Mouse (Mus musculus): ENCODE results near the gene Dkk3. TPM values are rescaled to one million over a fixed set of nuclear protein-coding genes. Genes with fewer than 3 reads are reported as not detected.
"Not testable (repeated sequence)": the region's sequence is repeated elsewhere in the genome, so short reads cannot be mapped to it uniquely, and the experiment has no call there.

Dkk3 gene
- total RNA-seq, 2 experiments from 2014 or later, result 12.3 to 14.7 TPM

DNA sequence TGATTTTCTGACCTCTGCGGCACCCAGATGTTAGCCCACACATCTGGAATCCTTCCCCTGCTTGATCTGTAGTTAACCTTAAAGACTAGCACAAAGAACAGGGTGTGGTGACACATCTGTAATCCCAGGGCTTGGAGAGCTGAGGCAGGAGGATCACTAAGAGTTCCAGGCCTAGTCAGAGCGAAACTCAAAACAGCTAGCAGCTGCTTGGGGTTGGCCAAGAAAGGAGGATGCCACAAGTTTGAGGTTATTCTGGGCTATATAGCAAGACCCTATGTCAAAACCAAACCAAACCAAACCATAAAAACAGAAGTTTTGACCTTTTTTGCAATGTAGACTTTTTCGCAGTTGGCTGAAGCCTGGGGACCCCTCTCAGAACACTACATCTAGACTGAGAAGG is 28.2 kb downstream of the Dkk3 start:
- no peak for DNase-seq

DNA sequence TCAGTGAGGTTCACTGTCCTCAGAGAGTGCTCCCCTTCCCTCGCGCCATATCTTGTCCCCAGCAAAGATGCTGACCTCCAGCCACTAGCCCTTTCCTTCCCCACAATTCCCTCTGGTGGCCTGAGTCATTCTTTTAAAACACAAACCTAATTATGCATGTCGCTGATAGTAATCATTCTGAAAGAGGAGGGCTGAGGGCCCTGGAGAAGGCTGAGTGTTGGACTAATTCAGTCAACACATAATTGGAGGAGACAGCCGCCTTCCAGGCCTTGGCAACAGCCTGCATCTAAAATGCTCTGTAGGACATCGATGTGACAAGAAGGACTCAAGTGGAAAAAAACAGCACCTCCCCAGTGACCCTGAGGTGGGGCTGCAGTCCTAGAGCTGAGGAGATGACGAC is 29.0 kb downstream of the Dkk3 start:
- DNase-seq, result no peak

DNA sequence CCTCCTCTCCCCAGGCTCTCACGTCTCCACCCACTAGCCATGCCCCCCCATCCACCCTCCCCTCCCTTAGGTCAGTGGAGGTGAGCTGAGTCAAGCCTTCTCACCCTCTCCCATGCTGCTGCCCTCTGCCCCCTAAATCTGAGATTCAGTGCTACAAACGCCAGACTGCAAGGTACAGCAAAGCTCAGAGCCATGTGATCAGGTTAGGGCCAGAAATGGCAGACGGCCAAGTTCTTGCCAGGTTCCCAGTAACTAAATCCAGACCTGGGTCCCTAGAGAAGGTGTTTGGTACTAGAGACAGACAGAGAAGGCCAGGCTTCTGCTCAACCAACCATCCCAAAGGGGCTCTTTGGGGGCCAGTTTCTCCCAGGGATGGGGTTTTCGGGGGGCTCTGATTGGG is 30.0 kb downstream of the Dkk3 start:
- peak; percentile 69 for DNase-seq

DNA sequence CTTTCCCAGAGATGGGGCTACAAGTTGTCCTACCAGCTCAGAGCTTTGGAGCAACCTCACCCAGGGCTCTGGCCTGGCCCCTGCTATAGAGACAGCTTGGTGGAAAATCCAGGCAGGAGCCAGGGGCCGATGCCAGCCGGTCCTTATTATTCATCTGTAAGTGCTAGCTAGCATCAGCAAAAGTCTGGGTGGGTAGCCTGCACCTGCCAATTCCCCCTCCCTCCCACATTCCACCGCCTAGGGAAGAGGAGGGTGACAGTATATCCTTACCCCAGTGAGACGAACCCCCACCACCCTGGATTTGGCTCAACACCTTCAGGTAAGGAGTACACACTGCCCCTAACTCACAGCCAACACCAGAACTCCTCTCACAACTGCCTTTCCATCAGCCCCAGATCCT is 30.9 kb downstream of the Dkk3 start:
- no peak for DNase-seq

DNA sequence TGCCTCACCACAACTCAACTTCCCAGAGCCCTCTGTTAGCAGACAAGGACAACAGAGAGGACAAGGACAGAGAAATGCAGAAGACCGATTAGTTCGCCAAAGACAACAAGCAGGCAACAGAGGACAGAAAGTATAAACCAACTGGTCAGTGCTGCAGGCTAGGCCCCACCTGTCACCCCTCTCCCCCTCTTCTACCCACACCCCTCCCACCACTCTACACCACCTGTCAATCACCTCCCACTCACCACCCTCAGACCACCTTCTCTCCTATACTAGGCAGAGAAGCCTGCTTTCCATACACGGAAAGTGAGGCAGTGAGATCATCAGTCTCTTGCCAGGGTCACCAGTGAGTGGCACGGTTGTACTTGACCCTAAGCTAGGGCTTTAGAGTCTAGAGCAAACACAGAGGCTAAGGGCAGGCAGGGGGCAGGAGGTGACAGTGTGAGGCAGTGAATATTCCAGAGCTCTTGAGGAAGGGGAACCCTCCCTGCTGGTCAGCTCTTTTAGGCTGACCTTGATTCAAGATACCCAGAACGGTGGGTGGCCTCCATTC is 31.7 kb downstream of the Dkk3 start:
- DNase-seq, result peak; percentile 35

DNA sequence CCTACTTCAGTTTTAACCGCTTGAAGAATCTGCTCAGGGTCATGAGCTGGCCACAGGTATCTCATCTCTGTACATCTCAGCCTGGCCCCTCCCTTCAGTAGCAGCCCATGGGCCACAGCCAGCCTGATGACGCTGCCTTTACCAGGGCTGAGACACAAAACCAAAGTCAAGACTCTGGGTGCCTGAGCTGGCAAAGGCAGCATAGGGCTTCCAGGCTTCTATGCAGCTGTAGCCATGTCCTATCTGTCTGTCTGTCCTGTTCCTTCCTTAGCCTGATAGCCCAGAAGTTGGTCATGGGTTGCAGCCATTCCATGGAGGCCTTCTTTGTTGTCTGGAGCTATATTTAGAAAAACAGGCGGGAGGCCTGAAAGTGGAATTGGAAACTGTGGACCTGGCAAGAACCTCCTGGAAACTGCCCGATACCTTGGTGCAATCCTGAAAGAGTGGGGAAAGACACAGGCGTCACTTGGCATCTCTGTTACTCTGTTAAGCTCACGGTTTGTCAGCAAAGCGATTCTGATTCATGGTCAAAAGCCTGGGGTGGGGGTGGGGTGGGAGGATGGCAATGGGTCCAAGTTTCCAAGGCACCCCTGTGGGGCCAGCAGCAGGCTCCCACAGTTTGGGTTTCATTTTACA is 33.1 kb downstream of the Dkk3 start:
- peak; percentile 38 for DNase-seq

DNA sequence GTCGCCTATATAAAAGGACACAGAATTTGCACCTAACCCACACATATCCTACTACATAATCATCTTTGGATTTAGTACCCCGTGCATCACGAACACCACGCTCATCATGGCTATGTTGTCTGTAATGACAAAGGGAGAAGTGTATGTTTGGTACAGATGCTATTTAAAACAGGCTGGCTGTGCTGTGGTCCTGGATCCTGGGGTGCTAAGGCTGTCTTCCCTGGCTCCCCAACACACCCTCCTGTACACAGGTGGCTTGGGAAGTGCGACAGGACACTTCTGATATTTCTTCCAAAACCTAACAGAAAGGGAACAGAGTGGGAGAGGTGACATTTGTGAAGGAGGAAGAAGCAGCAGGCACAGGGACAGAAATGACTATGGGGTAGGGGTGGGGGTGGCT is 35.2 kb downstream of the Dkk3 start:
- DNase-seq, result no peak

DNA sequence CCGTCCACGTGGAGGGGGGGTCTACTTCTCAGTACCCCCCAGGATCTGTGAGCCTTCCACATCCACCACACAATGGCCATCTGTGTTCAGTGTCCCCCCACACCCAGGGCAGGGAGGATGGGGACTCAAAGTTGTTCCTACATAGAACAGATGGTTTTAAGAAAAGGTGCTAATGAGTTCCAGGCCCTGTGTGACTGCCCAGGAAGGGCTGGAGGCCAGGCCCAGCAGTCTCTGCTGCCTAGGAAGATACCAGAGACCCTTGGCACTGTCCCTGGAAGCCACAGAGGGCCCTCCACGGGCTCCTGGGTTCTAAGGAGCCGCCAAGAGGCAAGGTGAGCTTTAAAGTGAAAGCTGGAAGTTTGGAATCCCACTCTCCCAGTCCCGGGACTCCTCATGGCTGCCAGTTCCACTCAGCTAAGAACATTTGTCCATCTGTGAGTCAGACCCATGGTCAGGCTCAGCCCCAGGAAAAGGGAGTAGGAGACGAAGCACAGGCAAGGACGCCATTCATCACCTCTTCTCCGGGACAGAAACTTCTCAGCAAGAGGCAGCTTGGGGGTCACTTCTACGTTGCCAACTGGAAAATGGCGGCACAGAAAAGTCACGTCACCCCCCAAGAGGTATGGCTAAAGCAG is 36.9 kb downstream of the Dkk3 start:
- DNase-seq, result no peak

DNA sequence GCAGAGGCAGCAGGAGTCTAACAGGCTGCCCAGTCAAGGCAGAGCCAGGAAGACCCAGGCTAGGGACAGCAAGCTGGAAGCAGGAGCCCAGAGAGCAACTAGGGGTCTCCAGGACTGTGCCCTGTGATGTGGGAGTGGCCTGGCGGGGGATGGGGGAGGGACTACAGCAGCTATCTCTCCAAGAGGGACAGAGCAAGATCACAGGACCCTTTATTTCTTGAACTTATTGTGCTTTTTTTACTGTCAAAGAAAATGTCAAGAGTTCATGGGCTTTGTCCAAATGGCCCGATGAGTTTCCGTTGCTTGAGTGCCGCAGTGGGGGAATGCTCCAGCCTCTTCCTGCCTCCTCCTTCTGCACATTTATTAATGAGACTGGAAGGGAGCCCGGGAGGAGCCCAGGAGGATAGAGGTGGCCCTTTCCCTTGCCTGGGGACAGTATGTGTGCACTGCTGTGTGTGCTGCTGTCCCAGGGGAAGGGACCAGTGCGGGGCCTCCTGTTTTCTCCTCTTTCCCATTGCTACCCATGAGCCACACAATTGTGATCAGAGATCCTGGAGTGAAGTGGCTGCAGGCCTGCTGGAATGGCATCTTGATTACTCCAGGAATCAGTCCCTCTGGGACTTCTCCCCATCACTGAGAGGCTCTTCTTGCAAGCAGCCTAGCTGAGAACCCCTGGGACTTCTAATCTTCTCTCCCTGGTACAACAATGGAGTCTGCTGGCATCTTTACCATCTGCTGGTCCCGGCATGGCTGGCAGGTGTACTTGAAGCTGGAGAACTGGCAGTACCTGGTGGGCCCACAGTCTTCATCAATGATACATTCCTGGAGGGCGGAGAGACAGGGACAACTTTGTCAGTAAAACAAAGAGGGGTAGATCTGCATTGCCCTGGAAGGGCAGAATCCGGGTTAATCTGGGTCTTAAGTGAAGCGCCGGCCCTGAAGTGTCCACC is 37.7 kb downstream of the Dkk3 start:
- peak; percentile 42 for DNase-seq

DNA sequence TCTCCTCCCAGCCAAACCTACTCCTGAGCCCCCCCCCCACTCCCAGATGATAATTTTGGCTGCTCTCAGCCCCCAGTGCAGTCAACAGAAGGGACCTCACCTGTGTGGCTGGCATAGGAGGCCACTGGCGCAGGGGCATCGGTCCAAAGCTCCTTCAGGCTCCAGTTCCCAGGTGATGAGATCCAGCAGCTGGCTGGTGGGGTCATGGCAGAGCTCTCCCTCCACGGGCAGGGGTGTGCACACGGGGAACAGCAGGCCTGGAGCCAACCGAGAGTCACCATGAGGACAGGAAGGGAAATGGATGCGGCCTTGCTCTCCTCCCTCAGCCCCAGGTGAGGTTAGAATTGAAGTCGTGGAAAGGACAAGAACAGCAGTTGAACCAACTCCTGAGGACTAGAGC is 39.6 kb downstream of the Dkk3 start:
- DNase-seq, result no peak

DNA sequence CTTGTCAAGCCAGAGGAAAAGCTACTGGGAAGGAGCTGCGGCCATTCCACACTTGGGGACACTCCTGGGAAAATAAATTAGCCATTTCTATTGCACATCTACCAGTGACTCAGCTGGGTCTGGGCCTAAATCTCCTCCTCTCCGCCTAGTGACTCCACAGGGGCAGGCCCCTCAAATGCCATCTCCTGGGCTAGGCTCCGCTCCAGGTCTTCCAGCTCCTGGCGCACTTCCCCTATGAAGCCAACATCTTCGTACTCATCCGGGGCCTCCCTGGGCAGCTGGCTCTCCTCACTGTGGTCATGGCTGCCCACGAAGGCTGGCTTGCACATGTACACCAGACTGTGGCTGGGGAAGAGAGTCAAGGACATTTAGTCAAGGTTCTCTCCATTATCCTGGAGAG is 40.8 kb downstream of the Dkk3 start:
- peak; percentile 29 for DNase-seq

DNA sequence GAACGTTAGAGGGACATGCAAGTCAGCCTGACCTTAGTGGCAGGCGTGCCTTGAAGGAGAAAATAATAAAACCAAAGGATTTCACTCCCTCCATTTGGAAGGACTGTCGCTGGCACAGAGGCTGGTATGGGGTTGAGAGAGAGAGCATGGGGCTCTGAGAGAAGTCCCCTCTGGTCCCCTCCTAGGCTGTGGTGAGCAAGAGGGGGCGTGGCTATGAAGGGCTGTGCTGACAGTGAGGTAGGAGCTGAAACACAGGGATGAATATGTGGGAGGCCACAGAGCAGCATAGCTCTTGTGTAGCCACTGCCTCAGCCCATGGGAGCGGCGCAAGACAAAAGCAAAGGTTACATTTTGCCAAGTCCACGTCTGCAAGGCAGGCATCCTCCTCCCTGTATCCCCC is 41.4 kb downstream of the Dkk3 start:
- DNase-seq, result no peak

DNA sequence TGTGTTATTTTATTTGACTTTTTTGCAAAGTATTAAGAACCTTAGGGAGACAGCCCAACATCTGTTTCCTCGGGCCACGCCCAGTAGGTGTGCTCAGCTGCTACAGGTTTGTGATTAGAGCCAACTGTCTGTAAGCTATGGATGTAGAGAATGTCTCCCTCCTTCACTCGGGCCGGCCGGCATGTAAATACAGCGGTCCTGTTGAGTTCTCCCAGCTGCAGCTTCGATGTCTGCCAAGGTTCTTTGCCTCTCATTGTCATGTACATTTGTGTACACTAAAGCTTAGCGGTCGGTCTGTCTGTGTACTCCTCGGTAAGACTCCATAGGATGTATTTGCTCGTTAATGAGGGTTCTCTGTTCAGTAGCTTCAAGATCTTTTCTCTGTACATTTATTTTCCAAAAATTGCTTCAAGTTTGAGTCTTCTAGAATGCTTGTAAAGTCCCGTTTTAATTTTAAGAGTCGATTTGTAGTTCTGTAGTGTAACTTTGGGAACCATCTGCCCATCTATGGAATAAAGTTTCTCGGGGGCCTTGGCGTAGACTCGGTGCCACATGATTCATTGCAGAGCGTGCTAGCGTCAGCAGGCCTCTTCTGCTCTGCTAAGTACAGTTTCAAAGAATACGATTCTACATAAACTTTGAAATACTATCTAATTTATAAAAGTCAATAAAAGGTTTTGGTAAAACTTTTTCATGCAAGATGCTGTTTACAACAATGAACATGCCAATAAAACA is 48.1 kb downstream of the Dkk3 start:
- no peak for DNase-seq

DNA sequence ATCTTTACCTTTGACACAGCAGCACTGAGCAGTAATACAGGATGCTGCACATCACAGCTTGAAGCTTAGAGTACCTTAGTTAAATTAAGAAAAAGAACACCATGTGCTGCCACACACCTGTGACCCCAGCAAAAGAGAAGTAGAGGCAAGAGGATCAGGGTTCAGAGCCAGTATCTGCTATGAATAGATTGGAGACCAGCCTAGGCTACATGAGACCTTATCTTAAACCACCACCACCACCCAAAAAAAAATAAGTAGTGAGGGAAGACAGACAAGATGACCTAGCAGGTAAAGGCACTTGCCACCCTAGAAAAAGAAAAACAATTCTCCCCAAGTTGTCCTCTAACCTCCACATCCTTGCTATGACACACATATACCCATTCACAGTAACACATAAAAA is 50.1 kb downstream of the Dkk3 start:
- no peak for DNase-seq

DNA sequence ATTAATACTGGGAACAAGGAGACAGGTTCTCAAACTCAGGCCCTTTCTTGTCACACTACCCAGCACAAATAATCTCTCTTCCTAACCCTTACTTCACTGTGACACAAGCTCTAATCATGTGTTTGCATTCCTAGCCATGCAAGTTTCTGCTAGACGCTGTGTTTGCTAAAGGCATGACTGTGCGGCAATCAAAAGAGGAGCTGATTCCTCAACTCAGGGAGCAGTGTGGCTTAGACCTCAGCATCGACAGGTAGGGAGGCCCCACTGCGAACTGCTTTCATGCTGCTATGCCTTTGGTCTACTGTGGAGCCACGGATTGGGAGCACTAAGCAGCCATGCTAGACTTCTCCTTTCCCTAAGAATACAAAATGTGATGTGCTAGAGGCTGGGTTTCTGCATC is 55.0 kb downstream of the Dkk3 start:
- DNase-seq, result no peak

DNA sequence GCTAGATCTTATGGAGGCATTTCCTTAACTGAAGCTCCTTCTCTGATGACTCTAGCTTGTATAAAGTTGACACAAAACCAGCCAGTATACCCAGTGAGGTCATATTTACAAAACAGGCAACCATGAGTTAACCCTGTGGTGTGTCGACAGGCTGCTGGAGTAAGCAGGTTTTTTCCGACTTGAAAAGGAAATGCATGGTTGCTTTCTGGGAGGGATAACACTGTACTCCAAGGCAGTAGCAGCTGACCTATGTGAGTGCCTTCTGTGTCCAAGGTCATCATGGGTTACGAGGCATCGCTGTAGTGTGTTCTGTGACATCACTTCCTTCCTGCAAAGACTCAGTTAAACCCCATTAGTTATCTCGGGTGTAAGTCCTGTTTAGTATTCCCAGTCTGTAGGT is 55.9 kb downstream of the Dkk3 start:
- DNase-seq, result no peak

DNA sequence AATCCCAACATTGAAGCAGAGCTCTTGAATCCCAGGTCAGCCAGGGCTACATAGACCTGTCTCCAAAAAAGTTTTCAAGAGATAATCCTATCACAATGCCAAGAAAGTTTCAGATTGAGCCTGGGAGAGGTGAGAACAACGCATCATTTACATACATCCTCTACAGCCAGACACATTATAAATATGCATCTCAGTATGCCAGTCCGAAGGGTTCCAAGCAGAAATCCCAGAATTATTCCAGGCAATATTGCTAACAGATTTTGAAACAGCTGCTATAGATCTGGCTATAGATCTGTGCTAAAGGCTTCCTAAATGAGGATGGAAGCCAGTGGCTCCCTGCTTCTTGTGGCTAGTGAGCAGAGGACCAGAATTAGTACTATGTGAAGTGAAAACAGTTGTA is 58.0 kb downstream of the Dkk3 start:
- DNase-seq, result no peak

DNA sequence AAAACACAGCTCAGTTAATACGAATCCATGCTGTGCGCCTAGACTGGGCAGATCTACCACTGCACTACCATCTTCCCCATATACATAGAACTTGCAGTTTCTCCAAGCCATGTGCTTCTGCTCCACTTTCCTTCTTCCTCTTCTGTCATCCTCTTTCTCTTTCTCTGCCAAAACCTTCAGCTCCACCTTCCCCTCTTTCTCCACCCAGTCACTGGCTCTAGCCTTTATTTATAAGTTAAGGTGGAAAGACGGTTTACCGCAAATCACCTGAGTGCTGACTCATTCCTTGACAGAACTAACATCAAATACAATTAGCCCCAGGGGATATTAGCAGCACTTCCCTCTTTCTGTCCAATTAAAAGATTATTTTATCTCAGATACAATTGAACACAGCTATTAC is 63.9 kb downstream of the Dkk3 start:
- not testable (repeated sequence) for DNase-seq

DNA sequence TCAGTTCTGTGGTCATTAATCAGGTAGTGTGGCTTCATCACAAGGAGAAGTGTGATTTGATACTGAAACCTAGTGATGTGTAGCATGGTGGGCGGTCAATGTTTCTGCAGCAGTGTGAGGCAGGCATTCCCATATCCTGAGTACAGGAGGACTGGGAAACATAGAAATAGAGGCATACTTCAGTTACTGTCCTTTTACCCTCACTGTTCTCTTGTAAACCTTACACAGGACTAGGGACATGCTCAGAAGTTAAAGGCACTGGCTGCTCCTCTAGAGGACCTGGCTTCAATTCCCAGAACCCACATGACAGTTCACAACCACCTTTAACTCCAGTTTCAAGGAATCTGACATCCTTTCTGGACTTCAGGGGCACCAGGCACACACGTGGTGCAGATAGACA is 72.7 kb downstream of the Dkk3 start:
- no peak for DNase-seq

DNA sequence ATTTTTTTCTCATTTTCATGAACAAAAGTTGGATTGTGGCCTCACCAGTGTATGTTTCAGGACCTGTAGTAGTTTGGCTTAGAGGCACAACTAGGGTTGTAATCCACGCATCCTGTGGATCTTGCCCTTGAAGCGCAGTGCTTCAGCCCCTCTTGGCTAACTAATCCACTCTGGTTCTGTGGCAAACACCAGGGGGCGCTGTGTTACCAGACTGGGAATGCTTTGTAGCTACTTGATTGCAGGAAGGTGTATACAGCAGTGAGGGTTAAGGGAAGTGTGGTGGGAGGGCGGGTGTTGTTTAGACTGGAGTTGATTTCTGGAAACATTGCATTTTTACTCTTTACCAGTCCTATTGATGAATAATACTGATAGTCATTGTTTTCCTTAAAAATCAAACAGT is 73.8 kb downstream of the Dkk3 start:
- DNase-seq, result peak; percentile 92

DNA sequence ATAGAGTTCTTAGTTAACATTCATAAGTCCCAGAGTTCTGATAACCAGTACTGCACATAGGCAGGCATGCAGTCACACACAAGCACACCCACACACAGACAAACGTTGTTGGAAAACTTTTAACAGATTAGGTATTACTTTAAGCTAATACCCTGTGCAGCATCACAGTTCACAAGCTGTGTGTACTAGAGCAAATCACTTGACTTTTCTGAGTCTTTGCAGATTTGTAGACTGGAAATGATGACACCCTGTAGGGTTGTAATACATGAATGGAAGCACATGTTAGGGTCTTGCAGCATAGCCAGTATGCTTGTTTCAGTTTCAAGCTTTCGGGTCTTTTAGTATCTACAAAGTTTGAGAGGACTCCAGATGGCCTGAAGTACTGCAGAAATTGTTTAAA is 74.6 kb downstream of the Dkk3 start:
- no peak for DNase-seq

DNA sequence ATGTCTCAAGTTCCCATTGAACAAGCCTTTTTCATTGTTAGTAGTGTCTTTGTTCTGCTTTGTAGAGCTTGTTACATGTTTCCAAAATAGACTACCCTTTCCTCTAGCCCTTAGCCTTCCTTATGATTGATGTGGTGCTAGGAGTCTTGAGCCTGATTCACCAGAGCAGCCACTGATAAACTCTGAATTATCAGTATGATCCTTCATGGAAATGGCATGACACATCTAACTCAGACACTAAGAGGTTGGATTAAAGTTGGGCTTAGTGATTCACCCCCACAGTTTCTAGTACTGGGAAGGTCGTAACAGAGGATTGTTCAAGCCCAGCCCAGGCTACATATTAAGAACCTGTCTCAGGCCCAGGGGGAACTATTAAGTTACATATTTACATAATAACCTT is 76.2 kb downstream of the Dkk3 start:
- DNase-seq, result no peak

All from adrenal gland, postnatal 10 days (tissue).